Mouse (Mus musculus) inflammation-experienced regulatory T-cells (primary cell): ENCODE measurements around the gene Trappc11. TPM values are rescaled to one million over a fixed set of nuclear protein-coding genes. Genes with fewer than 3 reads are reported as not detected.

Experiments
- polyA plus RNA-seq, 2 experiments: library from polyadenylated mRNA; unstranded; fragments of 100-300 nt; shearing (Covaris generic); gene quantifications; one replicate each; pipeline ENCODE4 v1.2.1; 2017

Trappc11 gene
- polyA plus RNA-seq: 10 to 100 TPM; 42.4 to 44.7 TPM

GRCm38 (mm10) chr8:47533344-47534125 lies at the start of gene Trappc11, which contains the start of gene Rwdd4a:
Gene Trappc11 (minus strand): TSS chr8:47533470.
Gene Rwdd4a (plus strand): TSS chr8:47533664.

GRCm38 (mm10) chr8:47446312-47447046 lies 86.8 kb downstream of the Trappc11 start, which contains the start of gene Stox2:
Gene Stox2 (minus strand): TSS chr8:47446362.

Other genes with a start within 250 kb of the Trappc11 start
- gene Stox2, start 87.1 kb downstream of the Trappc11 start, polyA plus RNA-seq: 1 to 10 TPM in 1 of 2 experiments, under 1 TPM in 1; 0.49 to 2.1 TPM
- gene Rwdd4a, start 194 bp upstream of the Trappc11 start, polyA plus RNA-seq: 10 to 100 TPM; 40.0 to 52.0 TPM
- 10 to 100 TPM; 31.7 to 33.9 TPM for gene Ing2, start 142.1 kb upstream of the Trappc11 start, polyA plus RNA-seq
- gene Cdkn2aip, start 180.5 kb upstream of the Trappc11 start, polyA plus RNA-seq: 10 to 100 TPM; 49.8 to 50.9 TPM